Mouse (Mus musculus) urinary bladder, postnatal 4 days (tissue): ENCODE measurements at regions not wholly inside any gene's neighbourhood (a gene's known extent, or its start where the extent isn't known, plus 50 kb on each side); places are given as distances from the start of the nearest gene placed in this dataset.
"Not testable (repeated sequence)": the region's sequence is repeated elsewhere in the genome, so short reads cannot be mapped to it uniquely, and the experiment has no call there.

Experiments
- DNase-seq, 2 experiments: peaks; one replicate each; pipeline ENCODE4 v3.0.0; 2021 to 2022; ENCODE audit warnings: low spot score in 2 of 2

DNA sequence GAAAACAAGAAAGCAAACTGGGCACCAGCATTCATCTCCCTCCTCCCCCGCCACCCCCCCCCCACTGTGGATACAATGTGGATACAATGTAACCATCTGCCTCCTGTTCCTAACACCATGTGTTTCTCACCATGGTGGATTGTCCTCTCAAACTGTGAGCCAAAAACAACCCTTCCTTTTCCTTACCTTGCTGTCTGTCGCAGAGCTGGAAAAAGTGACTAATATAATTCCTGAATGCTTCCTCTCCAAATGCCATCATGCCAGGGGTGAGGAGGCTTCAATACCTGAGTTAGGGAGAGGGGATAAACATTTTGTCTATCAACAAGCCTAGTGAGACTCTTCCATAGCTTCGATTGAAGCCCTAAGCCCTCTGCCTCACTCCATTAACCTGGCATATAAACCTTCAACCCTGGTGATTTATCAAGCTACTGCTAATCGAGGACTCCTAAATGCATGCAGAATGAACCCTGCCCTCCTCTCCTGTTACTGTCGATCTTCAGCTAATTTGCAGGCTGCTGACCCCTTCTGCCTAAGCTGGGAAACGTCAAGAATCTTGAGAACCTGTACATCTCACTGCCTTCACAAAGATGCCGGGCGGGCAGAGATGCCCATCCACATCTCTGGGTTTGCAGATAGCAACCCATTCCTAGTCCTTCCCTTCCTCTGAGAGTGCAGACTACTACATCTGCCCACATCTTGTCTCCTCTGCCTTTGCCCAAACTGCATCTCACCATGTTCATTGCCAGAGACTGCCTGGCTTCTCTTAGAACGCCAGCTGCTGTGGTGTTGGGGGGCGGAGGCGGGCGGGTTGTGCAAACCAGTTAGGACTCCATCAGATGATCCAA, 184.3 kb upstream of the Rpl38 start:
- no peak for DNase-seq

DNA sequence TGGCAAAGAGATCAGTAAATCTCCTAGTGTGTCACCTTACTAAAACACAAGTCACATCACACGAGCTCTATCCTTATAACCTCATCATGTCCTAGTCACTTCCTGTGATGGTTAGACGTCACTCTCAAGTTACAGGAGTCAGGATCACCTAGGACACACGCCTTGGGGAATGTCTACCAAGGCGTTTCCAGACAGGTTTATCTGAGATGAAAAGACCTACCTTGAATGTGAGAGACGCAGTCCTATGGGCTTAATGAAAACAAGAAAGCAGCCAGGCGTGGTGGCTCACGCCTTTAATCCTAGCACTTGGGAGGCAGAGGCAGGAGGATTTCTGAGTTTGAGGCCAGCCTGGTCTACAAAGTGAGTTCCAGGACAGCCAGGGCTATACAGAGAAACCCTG, 185.0 kb upstream of the Rpl38 start:
- not testable (repeated sequence) for DNase-seq

DNA sequence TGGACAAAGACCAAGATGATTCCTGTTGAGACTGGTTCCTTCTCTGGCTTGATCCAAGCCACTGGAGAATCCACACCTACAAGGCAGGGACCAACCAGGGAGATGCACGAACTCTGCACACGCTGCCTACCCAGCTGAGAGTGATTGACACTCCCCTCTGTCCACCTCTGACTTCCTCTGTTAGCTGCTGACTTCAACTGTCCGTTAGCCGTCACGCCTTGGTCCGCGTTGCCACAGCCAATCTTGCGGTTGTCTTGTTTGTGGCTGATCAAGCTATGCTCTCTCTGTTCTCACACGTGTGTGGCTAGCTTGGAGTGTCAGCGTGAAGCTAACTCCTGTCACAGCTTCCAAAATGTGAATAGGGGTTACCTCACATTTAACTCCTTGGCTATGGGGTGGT, 186.3 kb upstream of the Rpl38 start:
- DNase-seq: no peak

DNA sequence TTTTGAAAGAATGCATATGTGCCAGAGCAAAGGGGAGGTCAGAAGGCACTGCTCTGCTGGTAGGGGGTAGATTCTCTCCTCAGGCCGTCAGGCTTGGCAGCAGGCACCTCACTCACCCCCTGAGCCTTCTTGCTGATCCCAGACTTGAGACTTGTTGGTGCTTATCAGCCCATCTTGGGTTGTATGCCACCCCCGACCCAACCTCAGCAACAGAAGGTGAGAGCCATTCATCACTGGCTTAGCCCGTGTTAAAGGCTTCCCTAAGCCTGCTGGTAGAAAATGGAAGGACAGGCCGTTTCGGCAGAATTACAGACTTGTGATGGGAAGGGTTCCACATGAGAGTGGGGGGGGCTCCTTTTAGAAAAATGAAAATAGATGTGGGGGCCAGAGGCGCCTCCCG, 187.3 kb upstream of the Rpl38 start:
- DNase-seq: no peak

DNA sequence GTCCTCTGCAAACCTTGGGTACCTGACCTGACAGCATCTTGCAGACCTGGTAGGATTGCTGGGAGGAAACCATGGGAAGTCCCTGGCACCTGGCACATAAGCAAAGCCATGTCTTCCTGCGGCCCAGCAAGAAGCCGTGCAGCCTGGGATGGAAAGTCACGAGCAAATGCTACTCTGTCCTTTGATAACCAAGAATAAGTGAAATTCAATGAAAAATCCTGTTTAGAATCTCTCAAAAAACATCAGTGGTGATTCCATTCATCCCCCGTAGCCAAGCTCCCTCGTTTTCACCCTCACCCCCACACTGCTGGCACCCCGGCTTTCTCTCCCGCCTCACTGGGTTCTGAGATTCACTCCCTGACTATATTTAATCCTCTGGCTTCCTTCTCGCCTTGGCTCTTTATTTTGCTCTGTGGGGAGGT, 188.2 kb upstream of the Rpl38 start:
- DNase-seq: no peak

DNA sequence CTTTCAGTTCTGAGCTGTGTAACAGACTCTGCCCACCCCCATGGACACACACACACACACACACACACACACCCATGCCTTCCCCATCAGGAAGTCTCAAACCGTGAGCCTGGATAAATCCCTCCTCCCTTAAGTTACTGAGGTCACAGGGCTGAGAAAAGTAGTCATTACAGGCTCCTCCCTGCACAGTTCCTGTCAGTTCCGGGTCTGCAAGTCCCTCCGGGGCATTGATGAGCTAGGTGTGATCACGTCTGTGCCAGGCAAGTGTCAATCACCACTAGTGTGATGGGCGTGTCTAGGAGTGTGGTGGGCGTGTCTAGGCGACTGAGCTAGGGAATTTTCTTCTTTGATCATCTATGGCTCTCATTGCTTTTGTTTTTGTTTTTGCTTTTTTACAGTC, 189.6 kb upstream of the Rpl38 start:
- no peak for DNase-seq

DNA sequence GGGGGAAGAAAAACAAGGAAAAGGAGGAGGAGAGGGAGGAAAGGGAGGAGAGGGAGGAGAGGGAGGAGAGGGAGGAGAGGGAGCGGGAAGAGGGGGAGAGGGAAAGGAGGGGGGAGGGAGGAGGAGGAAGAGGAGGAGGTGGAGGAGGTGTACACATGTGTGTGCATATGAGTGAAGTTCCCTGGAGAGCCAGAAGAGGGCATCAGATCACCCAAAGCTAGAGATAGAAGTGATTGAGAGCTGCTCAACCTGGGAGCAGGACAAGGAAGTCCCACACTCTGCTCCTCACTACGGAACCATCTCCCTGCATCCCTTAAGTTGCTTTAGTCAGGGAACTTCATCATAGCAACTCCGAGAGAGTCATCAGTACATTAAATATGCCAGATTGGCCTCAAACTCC, 191.0 kb upstream of the Rpl38 start:
- DNase-seq: no peak

DNA sequence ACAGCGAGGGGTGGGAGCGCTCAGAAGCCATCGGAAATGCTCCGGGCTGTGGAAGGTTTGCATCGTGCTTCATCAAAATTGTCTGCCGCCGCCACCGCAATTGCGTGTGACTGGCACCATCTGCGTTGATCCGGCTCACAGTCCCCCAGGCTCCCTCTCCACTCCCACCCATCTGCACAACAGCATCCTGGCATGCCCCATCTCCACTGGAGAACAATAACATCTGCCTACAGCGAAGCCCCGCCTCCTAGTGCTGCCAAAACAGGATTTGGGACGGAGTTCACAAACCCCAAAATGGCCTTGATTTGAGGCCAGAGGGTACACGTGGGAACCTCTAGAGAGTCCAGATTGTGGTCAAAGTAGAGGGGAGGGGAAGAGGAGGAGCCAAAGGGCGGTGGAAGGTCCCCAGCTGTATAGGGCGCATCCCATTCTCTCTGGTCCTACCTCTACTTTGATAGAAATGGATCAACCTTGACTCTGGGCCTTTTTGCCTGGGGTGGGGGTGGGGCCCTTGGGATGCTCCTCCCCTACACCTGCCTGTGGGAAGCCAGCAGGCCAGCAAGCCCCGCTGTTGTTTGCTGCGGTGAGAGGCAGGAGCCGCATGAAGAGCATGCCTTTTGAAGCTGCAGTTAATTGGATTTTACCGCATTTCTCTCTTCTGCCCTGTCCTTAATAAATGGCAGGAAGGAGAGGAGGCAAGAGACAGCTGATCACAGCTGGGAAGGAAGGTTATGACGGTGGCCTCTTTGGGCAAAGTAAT, 195.6 kb upstream of the Rpl38 start:
- no peak for DNase-seq

DNA sequence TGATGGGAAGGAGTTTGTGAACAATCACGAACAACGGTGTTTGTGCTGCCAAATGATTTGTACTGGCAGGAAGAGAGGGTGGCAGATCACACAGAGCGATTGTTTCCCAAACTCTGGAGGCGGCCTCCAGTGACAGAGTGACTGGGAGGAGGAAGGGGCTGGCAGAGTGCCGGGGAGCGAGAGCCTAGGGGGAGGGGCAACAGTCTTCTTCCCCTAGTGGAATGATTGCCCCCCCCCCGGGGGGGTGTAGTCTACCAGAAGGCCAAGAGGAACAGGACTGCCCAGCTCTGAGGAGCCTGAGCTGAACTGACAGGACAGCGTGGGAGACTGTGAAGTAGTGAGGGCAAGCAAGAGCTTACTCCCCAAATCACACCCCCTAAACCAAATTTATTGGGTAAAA, 199.9 kb upstream of the Rpl38 start:
- peak; percentile 59 to 79 for DNase-seq

DNA sequence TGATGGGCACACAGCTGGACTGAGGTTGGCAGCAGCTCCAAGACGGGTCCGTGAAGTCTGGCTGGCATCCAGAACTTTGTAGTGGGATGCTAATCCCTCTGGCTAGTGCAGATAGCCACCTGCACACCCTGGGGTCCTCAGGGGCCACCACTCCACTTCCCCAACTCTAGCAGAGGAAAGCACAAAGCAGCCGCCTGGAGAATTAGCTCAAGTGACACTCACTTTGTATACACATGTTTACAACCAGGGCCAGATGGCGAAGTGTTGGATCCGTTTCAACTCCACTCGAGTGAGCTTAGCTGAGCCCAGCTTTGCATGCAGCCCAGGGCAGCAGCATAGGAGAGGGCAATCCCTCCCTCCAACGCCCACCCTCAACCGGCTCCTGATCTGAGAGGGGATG, 200.5 kb upstream of the Rpl38 start:
- no peak for DNase-seq

DNA sequence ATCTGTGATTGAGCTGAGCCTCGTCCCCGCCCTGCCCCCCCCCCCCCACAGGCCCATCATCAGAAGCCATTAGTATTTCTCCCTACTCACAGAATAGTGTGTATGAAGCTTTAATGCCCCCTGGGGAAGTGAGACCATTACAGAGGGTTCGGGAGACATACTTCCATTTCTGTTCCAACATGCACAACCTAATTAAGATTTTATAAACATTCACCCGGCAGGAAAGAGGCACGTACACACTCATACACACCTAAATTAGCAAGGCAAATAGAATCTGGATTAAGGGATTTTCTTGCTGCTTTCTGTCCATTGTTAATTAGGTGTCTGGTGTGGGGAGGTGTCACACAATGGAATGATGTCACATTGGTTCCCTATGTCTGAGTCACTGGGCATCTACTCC, 202.8 kb upstream of the Rpl38 start:
- no peak for DNase-seq

DNA sequence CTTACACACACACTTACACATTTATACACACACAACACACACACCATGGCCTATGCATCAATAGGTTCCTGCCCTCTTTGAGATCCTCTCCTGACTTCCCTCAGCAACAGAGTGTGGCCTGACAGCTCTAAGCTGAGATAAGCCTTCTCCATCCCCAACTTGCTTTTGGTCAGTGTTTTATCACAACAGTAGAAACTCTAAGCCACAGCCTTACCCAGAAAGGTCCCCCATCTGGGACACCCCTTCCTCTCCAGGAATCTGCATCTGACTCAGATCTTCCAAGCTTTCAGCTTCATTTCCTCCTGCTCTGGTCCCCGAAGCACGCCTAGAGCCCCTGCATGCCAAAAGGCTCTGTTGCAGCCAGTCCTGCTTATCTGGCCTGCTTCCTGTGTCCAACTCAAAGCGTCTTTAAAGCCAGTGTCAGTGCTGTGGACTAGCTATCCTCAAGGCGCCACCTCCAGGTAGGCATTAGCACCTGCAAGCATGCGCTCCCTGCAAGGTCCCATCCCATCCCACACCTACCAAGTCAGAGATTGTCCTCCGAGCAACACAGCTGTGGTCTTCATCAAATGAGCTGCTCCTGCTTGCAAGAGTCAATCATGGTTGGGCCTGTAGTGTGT, 205.5 kb upstream of the Rpl38 start:
- DNase-seq: peak in 1 of 2 experiments; percentile 37

DNA sequence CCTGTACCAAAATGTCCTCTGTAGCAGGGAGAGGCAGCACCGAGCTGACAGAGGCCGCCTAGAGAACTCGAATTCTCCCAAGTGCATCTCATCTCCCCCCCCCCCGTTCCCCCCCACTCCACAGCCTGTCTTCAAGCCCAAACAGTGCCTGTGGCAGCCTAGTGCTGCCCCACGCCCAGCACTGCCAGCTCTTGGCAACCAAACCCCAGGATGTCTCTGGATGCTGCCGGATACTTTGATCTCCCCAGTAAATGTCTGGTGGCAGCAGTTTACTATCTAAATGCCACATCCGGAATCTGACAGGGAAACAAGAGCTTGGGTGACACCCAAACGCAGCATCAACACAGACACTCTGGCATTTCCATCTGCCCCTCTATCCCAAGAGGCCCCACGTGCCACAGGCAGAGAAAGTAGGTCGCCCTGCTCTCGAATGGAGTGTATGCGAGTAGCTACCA, 213.4 kb upstream of the Rpl38 start:
- no peak for DNase-seq

DNA sequence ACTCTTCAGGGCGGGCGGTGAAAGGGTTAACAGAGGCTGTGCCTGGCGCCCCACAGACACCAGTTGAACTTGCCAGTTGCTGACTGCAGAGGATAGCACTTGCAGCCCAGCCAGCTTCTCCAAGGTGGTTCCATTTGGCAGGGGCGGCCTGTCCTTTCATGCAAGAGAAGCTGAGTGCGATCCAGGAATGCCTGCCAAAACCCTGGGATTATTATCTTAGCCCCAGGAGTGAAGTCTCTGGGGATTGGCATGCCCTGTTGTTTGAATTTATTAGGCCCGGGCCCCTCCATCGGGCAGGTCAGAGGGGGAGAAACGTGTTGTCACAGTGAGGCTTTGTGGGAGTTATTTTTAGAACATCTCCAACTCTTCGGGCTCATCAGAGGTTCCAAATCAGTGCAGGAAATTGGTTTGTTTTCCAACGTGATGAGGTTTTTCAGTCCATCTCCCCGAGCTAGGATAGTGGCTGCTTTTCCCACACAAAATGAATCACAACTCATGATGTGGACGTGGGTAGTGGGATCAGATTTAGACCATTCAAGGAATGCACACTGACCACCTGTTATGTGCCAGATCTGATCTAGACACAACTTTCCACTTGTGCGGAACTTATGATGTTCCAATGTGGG, 219.4 kb upstream of the Rpl38 start:
- peak in 1 of 2 experiments; percentile 70 for DNase-seq

DNA sequence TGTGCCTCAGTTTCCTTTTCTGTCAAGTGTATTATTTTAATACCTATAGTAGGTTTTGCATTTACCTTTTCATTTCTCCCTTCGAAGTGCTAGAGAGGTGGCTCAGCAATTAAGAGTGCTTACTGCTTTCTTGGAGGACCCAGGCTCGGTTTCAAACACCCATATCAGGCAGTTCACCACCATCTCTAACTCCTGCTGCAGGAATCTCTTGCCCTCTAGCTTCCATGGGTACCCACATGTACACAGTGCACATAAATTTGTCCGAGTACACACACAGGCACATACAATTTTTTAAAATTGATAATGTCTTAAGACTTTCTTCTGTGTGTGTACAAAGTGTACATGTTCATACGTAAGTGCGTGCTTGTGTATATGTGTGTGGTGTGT, 220.9 kb upstream of the Rpl38 start:
- no peak for DNase-seq

DNA sequence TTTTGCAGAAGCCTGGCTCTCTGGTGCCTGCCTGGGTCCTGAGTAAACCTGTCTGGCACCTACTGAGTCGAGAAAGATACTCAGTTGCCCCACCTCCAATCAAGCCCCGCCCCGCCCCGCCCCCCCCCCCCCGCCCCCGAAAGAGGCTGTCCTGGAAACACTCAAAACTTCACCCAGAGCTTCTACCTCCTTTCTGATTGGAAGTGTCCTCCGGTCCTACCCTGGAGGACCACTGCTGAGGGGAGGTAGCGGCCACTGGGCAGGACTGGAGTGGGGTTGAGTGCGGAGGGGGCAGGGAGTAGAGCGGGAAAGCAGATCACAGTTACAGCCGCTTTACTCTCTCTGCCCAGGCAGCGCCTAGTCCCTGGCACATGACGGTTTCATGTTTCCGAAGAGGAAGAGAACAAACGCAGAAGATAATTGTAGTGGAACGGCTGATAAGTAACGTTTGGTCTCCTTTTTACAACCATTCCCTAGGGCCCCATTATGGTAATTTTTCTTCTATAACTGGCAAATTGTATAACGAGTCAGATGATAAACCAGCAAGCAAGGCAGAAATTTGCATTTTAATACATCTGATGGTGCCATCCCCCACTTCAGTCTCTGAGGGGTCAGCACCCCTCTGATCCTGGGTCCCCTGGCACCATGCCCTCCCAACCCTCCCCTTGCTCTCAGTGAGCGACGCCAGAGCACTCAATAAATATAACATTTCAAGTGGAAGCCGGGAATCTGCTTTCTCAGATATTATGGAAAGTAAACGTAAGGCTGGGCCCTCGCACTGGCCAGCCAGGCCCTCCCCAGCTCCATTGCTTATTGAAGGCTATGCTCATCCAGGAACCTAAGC, 221.5 kb upstream of the Rpl38 start:
- DNase-seq: peak in 1 of 2 experiments; percentile 39

DNA sequence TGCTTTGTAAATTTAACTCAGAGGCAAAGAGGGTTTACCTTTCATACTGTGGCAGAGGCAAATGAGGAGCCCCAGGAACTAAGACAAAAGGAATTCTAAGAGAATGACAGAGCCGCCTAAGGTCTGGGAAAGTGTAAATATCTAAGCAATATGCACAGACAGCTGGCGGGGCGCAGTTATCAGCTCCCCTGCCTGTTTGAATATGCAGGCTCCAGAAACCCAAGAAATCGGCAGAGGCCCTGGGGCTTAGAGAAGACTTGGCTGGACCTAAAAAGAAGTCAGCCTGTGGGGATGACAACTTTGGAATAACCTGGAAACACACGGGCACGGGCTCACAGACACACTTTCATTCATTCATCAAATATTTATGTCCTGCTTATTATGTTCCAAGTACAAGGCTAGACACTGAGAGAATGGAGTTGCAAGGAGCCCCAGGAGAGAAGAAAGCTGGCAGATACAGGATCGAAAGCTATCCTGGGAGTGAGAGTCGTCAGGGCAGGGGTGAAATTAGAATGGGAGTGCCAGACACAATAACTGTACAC, 222.2 kb upstream of the Rpl38 start:
- DNase-seq: no peak

DNA sequence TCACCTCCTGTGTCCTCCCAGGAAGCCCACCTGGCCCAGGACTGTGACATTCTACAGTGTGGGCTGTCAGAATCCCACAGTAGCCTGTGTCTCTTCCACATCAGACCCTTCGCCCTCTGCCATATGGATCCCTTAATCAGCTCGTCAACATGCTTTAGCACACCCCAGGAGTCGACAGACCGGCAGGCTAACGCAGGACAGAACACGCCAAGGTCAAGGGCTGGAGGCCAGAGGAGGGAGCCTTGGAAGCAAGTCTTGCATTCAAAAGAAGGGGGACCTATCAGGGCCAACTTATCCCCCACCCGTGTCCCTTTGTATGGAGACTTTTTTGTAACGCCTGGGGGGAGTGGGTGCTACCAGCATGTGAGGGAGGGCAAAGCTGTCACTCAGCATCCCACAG, 224.1 kb upstream of the Rpl38 start:
- no peak for DNase-seq

DNA sequence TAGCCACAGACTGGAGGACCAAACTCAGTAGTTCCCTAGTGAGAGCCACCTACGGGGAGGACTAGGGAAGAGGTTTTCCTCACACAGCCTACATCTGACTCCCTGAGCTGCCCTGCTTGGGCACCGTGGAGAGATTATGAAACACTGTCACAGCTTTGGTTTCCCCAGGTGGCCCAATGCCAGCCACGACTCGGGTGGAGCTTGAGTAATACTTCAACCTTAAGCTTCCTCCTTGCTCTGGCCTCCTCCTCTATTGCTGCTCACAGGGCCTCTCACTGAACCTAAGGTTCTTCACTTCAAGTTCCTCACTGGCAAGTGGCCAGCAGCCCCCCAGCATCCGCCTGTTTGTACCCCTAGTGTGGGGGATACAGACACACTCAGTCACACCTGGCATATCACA, 224.9 kb upstream of the Rpl38 start:
- DNase-seq: no peak

DNA sequence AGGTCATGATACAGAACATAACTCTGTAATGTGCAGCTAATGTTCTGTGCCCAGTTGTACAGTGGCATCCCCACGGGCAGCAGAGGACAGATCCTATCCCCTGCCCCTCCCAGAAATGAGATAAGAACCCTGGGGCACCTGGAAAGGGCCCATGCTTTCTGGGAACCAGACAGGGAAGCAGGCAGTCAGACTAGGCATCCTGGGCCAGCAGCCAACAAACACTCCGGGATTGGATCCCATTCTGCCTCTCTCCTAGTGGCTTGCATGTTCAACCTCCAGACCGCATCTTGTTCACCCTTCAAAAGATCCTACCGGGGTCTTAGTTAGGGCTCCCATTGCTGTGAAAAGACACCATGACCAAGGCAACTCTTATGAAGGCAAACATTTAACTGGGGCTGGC, 229.0 kb upstream of the Rpl38 start:
- DNase-seq: no peak

DNA sequence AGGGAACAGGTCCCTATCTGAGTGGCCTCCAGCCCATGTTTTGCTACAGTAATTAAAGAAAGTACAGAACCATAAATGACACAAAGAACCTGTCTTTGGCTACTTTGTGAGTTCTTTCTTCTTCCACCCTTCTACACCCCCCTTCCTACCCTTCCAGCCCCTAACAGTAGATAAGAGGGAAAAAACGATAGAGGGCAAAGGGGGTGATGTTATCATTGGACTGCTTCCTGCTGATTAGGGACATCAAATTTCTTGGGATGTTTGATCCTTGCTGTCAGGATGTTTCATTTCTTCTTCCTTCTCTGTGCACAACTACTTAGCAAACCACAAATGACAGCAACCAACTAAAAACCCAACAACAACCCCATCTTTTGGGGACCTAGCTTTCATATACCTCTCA, 232.5 kb upstream of the Rpl38 start:
- no peak for DNase-seq
